Mouse (Mus musculus) neural tube, embryonic 14.5 days (tissue): Measurements from ENCODE around the gene Plppr3. TPM values are rescaled to one million over a fixed set of nuclear protein-coding genes. Genes with fewer than 3 reads are reported as not detected.
"Not testable (repeated sequence)": the region's sequence is repeated elsewhere in the genome, so short reads cannot be mapped to it uniquely, and the experiment has no call there.

Experiments
- ATAC-seq: fragments of 200-750 bp; cut with Nextera tagmentation; 2 replicates; pipeline ENCODE4 v1.8.0; 2017; ENCODE audit warnings: low read depth, mild to moderate bottlenecking, moderate TSS enrichment, moderate library complexity
- H3K27ac ChIP-seq: fragments of 300-500 bp; sonication (generic); 2 replicates; pipeline ENCODE4 v1.5.1; 2014; ENCODE audit warnings: low read depth, mild to moderate bottlenecking, control low read depth, low read length, moderate library complexity, mixed read lengths
- H3K27me3 ChIP-seq: fragments of 300-500 bp; sonication (generic); 2 replicates; pipeline ENCODE4 v1.6.1; 2014; ENCODE audit warnings: low read length; ENCODE audit not compliant: control insufficient read depth, insufficient read depth
- H3K36me3 ChIP-seq: fragments of 300-500 bp; sonication (generic); 2 replicates; pipeline ENCODE4 v1.6.1; 2014; ENCODE audit warnings: low read length, mixed read lengths; ENCODE audit not compliant: control insufficient read depth, insufficient read depth
- H3K4me1 ChIP-seq: fragments of 300-500 bp; sonication (generic); 2 replicates; pipeline ENCODE4 v1.6.1; 2014; ENCODE audit warnings: low read length; ENCODE audit not compliant: control insufficient read depth, insufficient read depth
- H3K4me2 ChIP-seq: fragments of 300-500 bp; sonication (generic); 2 replicates; pipeline ENCODE4 v1.6.1; 2014; ENCODE audit warnings: mild to moderate bottlenecking, low read depth, low read length, control low read depth
- H3K4me3 ChIP-seq: fragments of 300-500 bp; sonication (generic); 2 replicates; pipeline ENCODE4 v1.5.1; 2014; ENCODE audit warnings: low read depth, low read length, control low read depth, mixed read lengths
- H3K9ac ChIP-seq: fragments of 300-500 bp; sonication (generic); replicated peaks from 2 replicates; pipeline ENCODE4 v1.6.1; 2014; ENCODE audit warnings: low read depth, mild to moderate bottlenecking, control low read depth, low read length, mixed read lengths
- H3K9me3 ChIP-seq: fragments of 300-500 bp; sonication (generic); 2 replicates; pipeline ENCODE4 v1.6.1; 2016; ENCODE audit warnings: low read length; ENCODE audit not compliant: control insufficient read depth
- WGBS: fragments of 180-500 bp; shearing (Covaris S2); extraction: QIAGEN DNeasy Blood & Tissue Kit; methylation state at CpG from one replicate; pipeline ENCODE4 v1.1.7; 2014; 5-methylcytosine and 5-hydroxymethylcytosine counted together
- polyA plus RNA-seq: library from polyadenylated mRNA; unstranded; fragments of >200 nt; fragmentation: Nextera tagmentation; extraction: Ambion mirVana; gene quantifications from 2 replicates; pipeline ENCODE4 v1.2.1, GENCODE M21; 2014

The Plppr3 gene
- polyA plus RNA-seq, 1 experiment from 2014 or later = 327 TPM

- Histone ChIP-seq H3K9me3 (no peaks in the 10 kb centered on the region), H3K36me3 (peaks cover 9% of the 10 kb centered on the region; the same call in 1 of the 2 replicates), H3K4me1 (peaks cover 4% of the 10 kb centered on the region; the same call in 1 of the 2 replicates), H3K27ac (peak within 1 kb of the TSS; percentile 99), H3K9ac (peak within 1 kb of the TSS; percentile 90), H3K4me3 (peak within 1 kb of the TSS; percentile 61), H3K27me3 (no peaks in the 10 kb centered on the region), H3K4me2 (peak within 1 kb of the TSS; percentile 48)
- peak; percentile 93 for ATAC-seq
- 1% methylated on average over 52 of the region's 52 CpGs for WGBS
Observed at GRCm38 (mm10) chr10:79908167-79909091, 34.0 kb upstream of the Plppr3 start, which contains the start of gene Med16. TSS of gene Med16 (minus strand) at chr10:79908923.

- H3K4me2 ChIP-seq = no peak overlapping the region
- no peaks in the 10 kb centered on the region for H3K9me3 ChIP-seq
- no peak overlapping the region for H3K27ac ChIP-seq
- H3K9ac ChIP-seq = no peak overlapping the region
- 92% methylated on average over 10 of the region's 10 CpGs for WGBS
- H3K4me3 ChIP-seq = no peak overlapping the region
- peaks cover 4% of the 10 kb centered on the region; the same call in 1 of the 2 replicates for H3K4me1 ChIP-seq
- peaks cover 9% of the 10 kb centered on the region; the same call in 1 of the 2 replicates for H3K36me3 ChIP-seq
- no peaks in the 10 kb centered on the region for H3K27me3 ChIP-seq
- ATAC-seq = no peak
Observed at GRCm38 (mm10) chr10:79907415-79907814, 33.0 kb upstream of the Plppr3 start.

GRCm38 (mm10) chr10:79906712-79907111 lies 32.3 kb upstream of the Plppr3 start:
- WGBS = 95% methylated on average over 9 of the region's 9 CpGs
- Histone ChIP-seq H3K4me2 (no peak overlapping the region), H3K27me3 (no peaks in the 10 kb centered on the region), H3K4me1 (peaks cover 4% of the 10 kb centered on the region; the same call in 1 of the 2 replicates), H3K4me3 (no peak overlapping the region), H3K27ac (no peak overlapping the region), H3K9ac (no peak overlapping the region), H3K36me3 (peaks cover 9% of the 10 kb centered on the region; the same call in 1 of the 2 replicates), H3K9me3 (no peaks in the 10 kb centered on the region)
- ATAC-seq = no peak

- no peaks in the 10 kb centered on the region for H3K27me3 ChIP-seq
- H3K9ac ChIP-seq = no peak overlapping the region
- no peaks in the 10 kb centered on the region for H3K4me1 ChIP-seq
- H3K9me3 ChIP-seq = no peaks in the 10 kb centered on the region
- 12% methylated on average over 2 of the region's 2 CpGs for WGBS
- peak; percentile 67 for ATAC-seq
- H3K4me2 ChIP-seq = no peak overlapping the region
- H3K27ac ChIP-seq = 0 out of 2 replicates have a peak overlapping the region, but pooled peaks have one; percentile 34
- H3K36me3 ChIP-seq = peaks cover 11% of the 10 kb centered on the region
- H3K4me3 ChIP-seq = no peak overlapping the region
Observed at GRCm38 (mm10) chr10:79900951-79901410, 26.5 kb upstream of the Plppr3 start.

- Histone ChIP-seq H3K36me3 (peaks cover 21% of the 10 kb centered on the region), H3K4me3 (no peak overlapping the region), H3K4me2 (no peak overlapping the region), H3K9me3 (no peaks in the 10 kb centered on the region), H3K4me1 (no peaks in the 10 kb centered on the region), H3K27ac (no peak overlapping the region), H3K9ac (no peak overlapping the region), H3K27me3 (no peaks in the 10 kb centered on the region)
- 53% methylated on average over 19 of the region's 20 CpGs for WGBS
- ATAC-seq = no peak
Observed at GRCm38 (mm10) chr10:79897316-79898245, 23.1 kb upstream of the Plppr3 start.

- no peak overlapping the region for H3K4me2 ChIP-seq
- ATAC-seq = no peak
- no peak overlapping the region for H3K27ac ChIP-seq
- H3K27me3 ChIP-seq = no peaks in the 10 kb centered on the region
- WGBS = 89% methylated on average over 13 of the region's 13 CpGs
- no peak overlapping the region for H3K4me3 ChIP-seq
- peaks cover 21% of the 10 kb centered on the region for H3K36me3 ChIP-seq
- H3K4me1 ChIP-seq = no peaks in the 10 kb centered on the region
- no peaks in the 10 kb centered on the region for H3K9me3 ChIP-seq
- no peak overlapping the region for H3K9ac ChIP-seq
Observed at GRCm38 (mm10) chr10:79896814-79897213, 22.4 kb upstream of the Plppr3 start.

- Histone ChIP-seq H3K27ac (no peak overlapping the region), H3K4me3 (no peak overlapping the region), H3K9ac (no peak overlapping the region), H3K4me1 (no peaks in the 10 kb centered on the region), H3K36me3 (peaks cover 21% of the 10 kb centered on the region), H3K4me2 (no peak overlapping the region), H3K27me3 (no peaks in the 10 kb centered on the region), H3K9me3 (no peaks in the 10 kb centered on the region)
- WGBS = 91% methylated on average over 16 of the region's 16 CpGs
- ATAC-seq = no peak
Observed at GRCm38 (mm10) chr10:79896306-79896705, 21.9 kb upstream of the Plppr3 start.

- H3K27ac ChIP-seq, H3K27me3 ChIP-seq, H3K9ac ChIP-seq, H3K4me3 ChIP-seq, H3K4me2 ChIP-seq, H3K9me3 ChIP-seq, H3K4me1 ChIP-seq: not testable (repeated sequence)
- peaks cover 15% of the 10 kb centered on the region for H3K36me3 ChIP-seq
- 43% methylated on average over 22 of the region's 22 CpGs for WGBS
- ATAC-seq = peak; percentile 61; the same call in 1 of the 2 replicates
Observed at GRCm38 (mm10) chr10:79892451-79893118, 18.2 kb upstream of the Plppr3 start.
